Mouse (Mus musculus) thymus, postnatal 14 days (tissue): ENCODE data around the gene Tomm40.
"Not testable (repeated sequence)": the region's sequence is repeated elsewhere in the genome, so short reads cannot be mapped to it uniquely, and the experiment has no call there.

ENCODE experiments used
- DNase-seq: peaks from one replicate; pipeline ENCODE4 v3.0.0; 2021

The Tomm40 gene

DNA sequence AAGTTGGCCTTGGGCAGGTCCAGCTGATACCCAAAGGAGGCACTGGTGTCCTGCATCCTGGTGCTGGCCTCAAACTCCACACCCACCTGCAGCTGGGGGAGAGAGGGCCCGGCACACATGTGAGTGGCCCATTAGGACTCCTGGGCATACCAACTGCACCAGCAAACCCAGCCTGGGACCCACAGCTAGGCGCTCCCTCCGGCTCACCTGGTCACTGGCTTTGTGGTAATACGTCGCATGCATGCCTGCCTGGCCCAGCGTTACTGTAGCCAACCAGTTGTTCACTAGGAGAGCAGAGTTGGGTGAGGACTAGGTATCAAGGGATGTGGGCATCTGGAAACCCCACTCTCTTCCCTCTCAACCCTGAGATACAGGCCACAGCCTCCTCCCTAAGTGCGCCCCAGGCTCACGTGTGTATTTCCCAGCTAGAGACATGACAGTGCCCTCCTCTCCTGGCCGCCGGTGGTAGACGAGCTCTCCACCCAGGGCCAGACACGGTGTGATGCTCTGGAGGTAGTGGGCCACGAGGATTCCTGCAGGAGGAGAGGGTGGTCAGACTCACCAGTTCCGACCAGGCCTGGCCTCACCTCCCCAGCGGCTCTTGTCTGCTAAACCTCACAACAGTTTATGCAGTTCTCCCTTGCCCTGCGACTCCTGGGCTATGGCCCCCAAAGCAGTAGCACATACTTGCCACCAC is 12.2 kb downstream of the Tomm40 start:
- DNase-seq = no peak

DNA sequence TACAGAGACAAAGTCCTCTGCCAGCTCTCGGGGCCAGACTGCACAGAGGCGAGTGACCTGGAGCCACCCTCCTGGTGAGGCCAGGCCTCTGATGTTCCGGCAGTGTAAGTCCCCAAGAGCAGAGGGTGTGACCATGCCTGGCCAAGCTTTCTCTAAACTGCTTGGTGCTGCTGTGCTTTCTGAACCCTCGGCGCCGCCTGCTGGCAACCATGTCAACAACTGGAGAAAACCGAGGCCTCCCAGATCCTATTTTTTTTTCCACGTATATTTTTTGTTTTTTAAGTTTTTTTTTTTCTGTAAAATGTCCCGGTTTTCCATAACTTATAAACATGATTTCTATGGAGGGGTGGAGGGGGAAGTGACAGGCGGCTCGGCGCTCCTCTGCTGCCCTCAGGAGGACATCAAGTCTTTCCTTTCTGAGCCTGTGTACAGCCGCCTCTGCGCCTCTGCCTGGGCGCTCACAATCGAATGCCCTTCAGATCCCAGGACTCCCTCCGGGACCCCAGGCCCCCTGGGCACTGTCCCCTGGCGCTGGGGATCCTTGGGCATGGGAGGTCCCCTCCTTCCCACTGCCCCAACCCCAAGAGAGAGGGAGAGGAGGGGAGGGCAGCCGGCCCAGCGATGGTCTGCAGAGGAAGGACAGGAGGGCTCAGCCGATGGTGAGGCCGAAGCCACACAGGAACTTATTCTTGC is 14.0 kb downstream of the Tomm40 start:
- DNase-seq = peak; percentile 67

DNA sequence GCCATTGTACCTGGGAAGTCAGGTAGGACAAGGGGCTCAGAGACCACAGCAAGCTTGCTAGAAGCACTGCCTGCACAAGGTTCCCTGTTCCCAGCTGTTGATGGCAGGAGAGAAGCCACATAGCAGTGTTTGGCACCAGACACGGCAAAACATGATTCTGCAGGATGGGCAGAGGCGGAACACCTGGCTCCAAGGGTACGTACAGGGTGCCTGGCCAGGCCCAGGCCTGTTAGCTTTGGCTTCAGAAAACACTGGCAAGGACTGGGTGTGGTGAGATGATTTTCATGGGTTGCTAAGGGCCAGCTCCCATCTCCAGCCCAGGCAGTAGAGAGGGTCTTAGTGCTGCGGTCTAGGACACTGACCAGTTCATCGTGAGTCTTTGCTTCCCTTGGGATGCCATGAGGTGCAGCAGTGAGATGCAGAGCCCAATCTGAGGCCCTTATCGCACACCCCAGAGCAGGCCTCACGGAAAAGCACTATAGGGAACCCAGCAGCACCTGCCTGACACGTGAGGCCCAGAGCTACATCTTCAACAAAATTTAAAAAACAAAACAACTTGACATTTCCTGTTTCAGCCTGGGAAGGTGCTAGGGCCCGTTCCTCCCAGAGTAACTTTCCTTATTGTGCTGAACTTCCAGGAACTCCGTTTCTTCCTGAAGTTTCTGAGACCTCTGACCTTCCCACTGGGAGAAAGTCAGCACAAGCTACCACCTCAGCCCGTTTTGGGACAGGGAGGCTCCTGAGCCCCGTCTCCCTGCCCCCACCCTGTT is 14.8 kb downstream of the Tomm40 start:
- DNase-seq = peak; percentile 35

DNA sequence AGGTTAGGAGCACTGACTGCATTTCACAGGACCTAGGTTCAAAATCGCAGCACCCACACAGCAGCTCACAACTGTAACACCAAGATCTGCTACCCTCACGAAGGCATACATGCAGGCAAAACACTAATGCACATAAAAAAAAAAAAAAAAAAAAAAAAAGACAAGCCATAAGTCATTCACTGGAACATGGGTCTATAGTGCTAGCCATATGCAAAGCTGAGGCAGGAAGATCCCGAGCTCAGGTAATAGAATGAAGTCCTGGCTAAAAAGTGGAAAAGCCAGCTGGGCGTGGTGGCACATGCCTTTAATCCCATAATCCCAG is 15.4 kb downstream of the Tomm40 start:
- DNase-seq = no peak

DNA sequence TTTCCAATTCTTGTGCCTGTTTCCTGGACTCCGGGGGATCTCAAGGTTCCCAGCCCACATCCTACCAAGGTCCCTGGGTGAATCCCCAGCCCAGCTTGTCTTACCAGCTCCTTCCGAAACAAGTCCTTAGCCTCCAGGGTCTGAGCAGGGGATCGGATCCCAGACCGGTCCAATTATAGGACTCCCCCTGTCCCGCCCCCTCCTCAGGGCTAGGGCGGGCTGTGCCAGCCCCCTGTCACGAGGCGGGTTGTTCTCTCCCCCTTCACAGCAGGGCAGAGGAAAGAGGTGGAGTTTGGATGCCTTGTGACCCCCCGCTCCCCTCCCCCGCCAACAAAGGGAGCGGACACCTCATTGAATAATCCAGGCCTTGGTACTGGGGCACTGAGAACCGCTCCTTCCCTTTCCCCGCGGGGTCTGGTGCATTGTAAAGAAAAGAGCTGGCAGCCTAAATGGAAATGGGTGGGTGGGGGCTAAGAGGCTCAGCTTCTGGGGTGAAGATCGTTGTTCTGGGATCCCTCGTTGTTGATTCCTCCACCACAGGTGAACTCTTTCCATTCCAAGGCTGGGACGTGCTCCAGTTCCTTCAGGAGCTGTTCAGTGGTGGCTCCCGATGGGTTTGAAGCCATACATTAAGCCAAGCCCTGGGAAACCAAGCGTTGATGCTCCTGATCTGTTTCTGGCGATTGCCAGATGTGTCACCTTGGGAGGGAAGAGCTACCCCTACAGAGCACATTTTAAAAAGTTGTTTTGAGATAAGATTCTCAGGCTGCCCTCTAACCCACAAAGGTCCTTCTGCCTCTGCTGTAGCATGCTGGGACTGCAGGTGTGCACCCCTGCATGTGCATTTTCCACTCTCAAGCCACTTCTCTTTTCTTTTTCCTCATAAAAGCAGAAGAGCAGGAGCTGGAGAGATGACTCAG is 16.1 kb downstream of the Tomm40 start, which contains the start of gene Apoe:
Apoe (minus strand) TSS at position 282 of the 920 bp plus-strand sequence.
- peak; percentile 52 for DNase-seq

DNA sequence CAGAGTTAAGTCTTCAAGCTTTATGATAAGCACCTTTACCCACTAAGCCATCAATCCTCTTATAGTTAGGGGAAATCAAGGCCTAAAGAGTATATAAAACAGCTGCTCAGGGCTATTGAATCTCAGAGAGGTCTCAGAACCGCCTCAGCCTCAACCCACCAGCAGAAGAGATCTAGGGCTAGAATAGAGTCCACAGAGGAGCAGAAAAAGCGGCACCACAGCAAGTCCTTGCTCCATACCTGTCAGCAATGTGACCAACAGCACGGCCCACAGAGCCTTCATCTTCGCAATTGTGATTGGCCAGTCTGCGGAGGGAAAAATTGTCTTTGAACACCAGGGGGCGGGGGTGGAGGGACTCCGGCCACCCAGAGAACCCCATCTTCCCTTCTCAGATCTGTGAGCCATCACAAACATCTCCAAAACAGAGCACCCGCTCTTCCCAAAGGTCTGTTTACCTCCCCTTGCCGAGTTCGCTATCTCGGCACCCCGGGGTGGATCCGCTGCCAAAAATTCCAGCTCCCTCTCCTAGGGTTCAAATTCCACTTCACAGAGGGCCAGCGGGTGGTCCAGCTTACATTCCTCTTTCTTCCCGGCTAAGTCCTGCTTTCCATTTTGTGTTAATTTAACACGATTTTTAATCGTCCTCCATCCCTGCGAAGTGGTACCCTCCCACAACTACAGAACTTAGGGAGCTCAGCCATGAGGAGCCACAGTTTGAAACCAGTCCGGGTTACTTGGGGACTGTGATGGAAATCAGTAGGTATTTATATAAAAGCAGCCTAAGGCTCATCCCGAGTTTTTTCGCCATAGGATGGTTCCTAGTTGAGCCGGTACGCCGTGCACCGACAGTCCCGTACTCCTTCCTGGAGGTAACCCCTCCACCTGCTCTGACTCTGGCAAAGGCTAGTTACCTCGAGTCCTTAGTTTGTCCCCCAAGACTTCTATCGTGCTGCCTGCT is 17.0 kb downstream of the Tomm40 start:
- no peak for DNase-seq

DNA sequence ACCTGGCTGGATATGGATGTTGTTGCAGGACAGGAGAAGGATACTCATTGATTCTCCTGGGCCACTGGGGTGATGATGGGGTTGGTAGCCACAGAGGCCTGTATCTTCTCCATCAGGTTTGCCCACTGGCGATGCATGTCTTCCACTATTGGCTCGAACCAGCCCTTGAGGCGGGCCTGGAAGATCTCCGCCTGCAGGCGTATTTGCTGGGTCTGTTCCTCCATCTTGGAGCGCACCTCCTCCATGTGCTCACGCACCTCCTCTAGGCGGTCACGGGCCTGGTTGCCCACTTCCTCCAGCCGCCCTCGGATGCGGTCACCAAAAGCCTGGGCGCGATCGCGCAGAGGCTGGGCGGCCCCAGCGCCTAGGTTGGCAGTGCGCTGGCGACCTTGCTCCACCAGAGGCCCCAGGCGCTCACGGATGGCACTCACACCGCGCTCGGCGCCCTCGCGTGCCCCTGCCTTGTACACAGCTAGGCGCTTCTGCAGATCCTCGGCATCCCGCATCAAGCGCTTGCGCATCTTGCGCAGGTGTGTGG is 18.8 kb downstream of the Tomm40 start:
- no peak for DNase-seq

DNA sequence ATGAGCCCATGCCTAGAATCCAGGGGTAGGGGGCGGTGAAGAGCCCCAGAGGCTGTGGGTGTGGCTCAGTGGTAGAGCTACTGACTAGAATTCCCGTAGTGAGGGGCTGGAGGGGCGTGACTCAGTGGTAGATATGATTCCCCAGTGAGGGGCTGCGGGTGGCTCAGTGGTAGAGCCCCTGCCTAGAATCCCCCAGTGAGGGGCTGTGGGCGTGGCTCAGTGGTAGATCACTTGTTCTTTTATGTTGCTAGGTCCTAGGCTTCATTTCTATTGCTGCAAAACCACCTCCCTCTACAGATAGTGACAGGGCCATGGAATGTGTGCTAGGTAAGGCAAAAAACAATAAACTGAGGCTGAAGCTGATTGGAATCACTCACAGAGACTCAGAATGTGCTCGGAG is 19.4 kb downstream of the Tomm40 start:
- no peak for DNase-seq

DNA sequence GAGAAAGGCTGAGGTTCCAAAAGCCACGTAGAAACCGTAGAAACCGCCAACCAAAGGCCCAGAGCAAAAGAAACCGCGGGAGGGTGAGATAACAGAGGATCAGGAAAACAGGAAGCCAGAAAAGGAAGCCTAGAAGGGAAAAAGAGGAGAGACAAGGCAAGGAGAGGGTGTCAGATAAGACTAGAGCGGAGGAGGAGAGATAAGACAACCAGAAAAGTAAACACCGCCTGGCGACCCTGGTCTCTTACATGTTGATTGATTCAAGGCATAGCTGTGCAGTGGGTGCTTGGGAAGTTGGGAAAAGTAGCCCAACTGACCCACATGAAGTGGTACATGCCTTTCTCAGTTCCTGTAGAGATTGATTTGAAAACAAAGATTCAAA is 20.0 kb downstream of the Tomm40 start:
- no peak for DNase-seq

DNA sequence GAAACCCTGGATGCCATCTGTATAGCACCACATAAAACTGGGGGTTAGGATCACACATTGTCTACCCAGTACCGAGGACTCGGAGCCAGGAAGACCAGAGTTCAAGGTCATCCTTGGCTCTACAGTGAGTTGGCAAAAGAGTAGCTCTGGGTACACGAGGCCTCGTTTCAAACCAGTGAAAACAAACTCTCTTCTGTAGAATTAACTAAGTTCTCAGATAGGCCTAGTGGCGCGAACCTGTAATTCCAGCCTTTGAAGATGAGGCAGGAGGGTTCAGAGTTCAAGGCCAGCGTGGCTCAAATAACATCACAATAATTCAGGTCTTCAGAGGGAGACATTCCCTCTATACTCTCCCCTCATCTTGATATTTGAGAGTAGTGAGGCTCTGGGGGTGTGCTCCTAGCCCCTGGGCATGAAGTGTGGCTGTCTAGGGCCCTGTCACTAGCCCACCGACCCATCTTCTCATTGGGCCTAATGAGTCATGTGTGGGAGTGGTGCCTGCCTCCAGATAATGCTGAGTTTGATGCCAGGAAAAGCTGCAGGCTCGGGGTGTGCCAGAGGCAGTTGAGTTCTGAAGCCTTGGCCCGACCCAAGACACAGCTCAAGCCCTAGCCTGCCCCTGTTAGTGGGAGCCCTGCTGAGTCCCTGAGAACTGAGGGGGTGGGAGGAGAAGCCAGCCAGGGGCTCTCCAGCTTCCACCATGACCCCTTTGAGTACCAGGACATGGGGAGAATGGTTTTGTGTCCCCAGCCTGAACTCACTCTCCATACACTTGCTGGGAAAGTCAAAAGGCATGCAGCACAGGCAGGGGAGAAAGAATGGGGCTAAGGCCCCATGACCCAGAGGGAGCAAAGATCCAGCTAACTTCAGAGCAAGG is 20.7 kb downstream of the Tomm40 start:
- DNase-seq = no peak

DNA sequence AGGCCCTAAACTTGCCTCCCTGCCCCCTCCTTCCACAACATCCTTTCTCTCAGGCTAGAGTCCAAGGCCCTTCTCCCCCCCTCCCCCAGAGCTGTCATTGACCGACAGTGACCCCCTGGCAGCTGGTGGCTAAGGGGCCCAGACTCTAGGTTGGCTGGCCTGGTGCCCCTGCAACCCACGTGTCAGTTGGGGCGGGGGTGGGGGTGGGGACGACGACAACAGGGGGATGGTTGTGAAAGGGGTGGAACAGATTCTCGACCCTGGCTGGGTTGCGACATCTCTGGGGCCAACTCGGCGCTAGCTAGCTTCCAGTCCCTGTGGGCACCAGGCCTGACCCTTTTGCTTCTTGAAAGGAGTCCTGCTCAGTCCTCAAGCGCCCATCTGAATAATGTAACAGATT is 21.8 kb downstream of the Tomm40 start:
- no peak for DNase-seq

DNA sequence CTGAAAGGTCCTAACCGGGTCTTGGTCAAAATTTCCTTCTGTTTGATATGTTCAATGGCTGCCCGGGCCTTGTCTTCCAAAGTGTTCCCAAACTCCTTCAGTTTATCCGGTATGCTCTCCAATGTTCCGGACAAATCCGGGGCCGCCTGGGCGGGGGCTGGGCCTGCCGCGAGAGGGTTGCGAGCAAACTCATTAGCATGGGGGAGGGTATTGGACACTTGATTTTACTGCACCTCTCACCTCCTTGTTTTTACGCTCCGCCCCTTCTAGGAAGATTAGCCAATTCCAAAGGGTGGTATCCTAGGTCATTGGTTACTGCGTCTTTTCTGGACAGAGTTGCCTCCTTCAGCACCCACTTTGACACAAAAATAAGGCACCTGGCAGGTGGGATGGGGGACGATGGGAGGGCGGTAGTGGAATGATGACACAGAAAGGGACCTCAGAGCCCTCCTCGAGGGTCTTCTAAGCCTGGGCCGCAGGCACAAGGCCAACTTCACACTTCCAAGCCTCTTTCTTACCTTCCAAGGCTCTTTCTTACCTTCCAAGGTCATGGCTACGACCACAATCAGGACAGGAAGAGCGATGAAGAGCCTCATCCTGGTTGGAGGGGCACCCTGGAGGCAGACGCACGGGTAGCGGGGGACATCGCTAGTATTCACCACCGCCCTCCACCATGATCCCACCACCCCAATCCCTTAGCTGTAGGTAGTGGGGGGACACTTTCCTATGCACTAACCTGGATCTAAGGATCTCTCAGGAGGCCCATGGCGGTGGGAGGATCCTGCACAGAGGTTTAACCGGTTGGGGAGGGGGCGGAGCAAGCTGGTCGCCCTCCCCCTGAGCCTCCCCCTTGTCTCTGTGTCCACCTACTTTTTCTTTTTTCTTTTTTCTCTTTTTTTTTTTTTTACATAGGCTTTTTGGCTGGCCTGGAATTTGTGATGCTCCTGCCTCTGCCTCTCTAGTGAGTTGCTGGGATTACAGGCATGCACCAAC is 23.1 kb downstream of the Tomm40 start, which contains the start of gene Apoc1:
Apoc1 (minus strand) TSS at position 788 of the 993 bp plus-strand sequence.
- no peak for DNase-seq

DNA sequence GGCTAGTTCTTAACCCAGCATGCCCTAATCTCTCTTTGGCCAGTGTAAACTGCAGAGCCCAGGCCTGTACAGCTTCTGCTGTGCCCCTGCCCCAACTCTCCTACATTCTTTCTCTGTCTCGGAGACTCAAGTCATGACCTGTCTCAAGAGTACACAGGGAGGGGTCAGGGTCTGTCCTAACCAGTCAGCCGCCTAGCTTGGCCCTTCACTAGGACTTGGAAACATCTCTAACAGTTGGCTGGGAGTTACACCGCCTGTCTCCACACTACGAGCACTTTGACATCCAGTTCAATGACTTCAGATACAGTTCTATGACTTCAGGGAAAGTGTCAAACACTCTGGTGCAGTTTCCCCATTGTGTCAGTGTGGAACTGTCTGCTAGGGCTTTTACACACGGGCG is 23.8 kb downstream of the Tomm40 start:
- no peak for DNase-seq

DNA sequence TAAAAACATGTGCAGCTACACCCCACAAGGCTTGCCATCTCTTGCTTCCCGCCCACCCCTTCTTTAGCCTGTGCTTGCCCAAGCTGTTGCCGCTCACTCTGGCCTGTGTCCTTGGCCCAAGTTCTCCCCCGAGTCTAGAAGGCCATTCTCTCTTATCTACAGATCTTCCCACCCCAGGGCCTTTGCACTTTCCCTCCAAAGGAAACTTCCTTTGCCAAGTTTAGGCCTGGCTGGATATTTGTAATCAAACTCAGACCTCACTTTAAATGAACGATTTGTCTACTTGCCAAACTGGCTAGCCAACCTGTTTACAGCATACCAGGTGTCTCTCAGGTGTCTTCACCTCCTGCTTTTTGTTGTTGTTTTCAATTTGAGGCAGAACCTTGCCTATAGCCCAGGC is 24.4 kb downstream of the Tomm40 start:
- DNase-seq = no peak

DNA sequence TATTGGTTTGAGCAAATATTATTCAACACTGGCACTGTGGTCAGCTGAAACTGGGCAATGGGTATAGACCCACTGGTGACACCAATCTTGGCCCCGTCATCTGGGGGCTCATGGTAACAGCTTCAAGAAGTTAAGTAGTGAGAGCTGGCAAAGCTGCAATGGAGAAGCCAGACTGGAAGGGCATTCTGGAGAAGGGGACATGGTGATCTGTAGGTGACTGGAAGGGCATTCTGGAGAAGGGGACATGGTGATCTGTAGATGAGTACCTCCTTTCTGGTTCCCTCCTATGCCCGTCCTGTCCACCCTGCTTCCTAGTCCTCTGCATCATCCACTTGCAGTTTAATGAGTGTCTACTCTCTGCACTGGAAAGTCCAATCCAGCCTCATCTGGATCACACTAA is 26.6 kb downstream of the Tomm40 start:
- DNase-seq = no peak

DNA sequence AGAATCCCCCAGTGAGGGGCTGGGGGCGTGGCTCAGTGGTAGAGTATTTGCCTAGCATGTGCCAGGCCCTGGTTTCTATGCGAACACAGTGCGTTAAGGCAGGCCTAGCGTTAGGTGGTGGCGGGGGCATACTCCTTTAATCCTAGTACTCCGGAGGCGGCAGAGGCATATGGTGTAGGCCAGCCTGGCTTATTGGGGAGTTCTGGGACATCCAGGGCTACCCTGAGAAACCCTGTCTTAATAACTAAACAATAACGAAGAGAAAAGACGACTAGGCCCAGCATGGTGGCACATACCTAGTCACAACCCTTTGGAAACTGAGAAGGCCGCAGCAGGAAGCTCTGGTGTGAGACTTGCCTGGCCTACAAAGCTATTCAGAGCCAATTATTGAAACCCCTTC is 27.1 kb downstream of the Tomm40 start:
- no peak for DNase-seq

DNA sequence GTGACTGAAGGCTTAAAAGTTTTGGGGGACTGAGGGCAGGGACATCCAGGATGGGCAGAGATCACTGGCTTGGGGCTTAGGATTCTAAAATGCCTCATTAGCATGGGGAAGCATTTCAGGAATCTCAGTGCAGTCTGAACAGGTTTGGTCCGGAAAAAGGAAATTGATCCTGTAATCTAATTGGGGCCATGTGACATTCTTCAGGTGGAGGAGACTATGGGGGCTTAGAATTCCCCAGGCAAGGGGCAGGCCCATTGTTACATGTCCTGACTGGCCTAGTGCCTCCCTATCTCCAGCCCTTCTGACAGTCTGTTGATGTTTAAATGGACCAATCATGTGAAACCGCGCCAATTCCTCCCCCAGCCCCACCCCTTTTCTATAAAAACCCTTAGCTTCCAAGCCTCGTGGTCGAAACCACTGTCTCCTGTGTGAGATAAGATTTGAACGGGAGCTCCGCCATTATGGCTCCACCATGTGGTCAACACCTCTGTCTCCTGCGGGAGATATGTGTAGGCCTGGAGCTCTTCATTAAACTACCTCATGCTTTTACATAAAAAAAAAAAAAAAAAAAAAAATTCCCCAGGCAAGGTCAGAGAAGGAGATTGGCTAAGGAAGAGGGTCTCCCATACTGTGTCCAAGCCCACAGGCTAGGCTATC is 28.2 kb downstream of the Tomm40 start:
- not testable (repeated sequence) for DNase-seq

DNA sequence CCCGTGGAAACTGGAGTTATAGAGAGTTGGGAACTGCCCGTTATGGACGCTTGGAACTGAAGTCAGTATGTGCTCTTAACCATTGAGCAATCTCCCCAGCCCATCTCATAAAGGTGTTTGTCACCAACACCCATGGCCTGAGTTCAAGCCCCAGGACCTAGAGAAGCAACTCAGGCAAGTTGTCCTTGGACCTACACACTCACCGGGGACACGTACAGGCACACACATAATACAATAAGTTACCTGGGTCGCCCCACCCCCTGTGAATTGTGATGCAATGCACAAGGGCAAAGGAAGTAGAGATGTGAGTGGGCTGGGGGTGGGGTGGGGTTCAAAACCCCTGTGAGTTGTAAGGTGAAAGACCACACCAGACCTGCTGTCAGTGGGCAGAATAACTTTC is 28.7 kb downstream of the Tomm40 start:
- no peak for DNase-seq

DNA sequence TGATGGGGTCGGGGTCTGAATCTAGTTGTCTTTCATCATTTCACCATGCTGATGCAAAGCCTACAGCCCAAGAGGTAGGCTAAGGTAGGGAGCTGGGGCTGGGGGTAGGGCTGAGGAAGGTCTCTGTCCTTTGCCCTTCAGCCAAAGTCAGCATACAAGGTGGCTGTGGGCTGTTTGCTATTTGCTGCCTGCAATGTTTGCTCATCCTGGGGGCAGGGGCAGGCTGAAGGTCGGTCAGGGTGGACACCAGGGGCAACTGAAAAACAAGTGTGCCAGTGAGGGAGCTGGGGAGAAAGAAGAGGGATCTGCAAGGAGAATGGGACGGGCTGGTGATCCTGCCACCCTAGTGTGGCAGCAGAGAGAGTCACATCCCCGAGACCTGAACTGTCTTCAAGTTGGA is 29.9 kb downstream of the Tomm40 start:
- no peak for DNase-seq
